Mouse (Mus musculus): ENCODE data around the gene Gm26920.
"Not testable (repeated sequence)": the region's sequence is repeated elsewhere in the genome, so short reads cannot be mapped to it uniquely, and the experiment has no call there.

The Gm26920 gene

GRCm38 (mm10) chr7:30090092-30090969, at the start of gene Gm26920, which contains the start of gene Zfp566:
Gene Gm26920 (minus strand): TSS chr7:30090410.
Gene Zfp566 (minus strand): TSS chr7:30090527.
- peak; percentile 99 for DNase-seq (ENCODE audit: low read depth, low spot score)

- no peak for DNase-seq (ENCODE audit: low read depth, low spot score)
These were observed 46.6 kb upstream of the Gm26920 start for GRCm38 (mm10) chr7:30136826-30137225.

- no peak for DNase-seq (ENCODE audit: low read depth, low spot score)
These were observed 42.2 kb upstream of the Gm26920 start for GRCm38 (mm10) chr7:30132396-30132795.

- no peak for DNase-seq (ENCODE audit: low read depth, low spot score)
These were observed 39.7 kb upstream of the Gm26920 start for GRCm38 (mm10) chr7:30129900-30130299.

- no peak for DNase-seq (ENCODE audit: low read depth, low spot score)
These were observed 31.9 kb upstream of the Gm26920 start for GRCm38 (mm10) chr7:30122188-30122530.

GRCm38 (mm10) chr7:30121308-30122187, 31.3 kb upstream of the Gm26920 start, which contains the start of gene Zfp382:
Gene Zfp382 (plus strand): TSS chr7:30121942.
- DNase-seq (ENCODE audit: low read depth, low spot score): peak; percentile 91

- DNase-seq (ENCODE audit: low read depth, low spot score): not testable (repeated sequence)
These were observed 27.7 kb upstream of the Gm26920 start for GRCm38 (mm10) chr7:30117935-30118334.

GRCm38 (mm10) chr7:30116076-30116475, 25.9 kb upstream of the Gm26920 start:
- no peak for DNase-seq (ENCODE audit: low read depth, low spot score)

- peak; percentile 90 for DNase-seq (ENCODE audit: low read depth, low spot score)
These were observed 9.1 kb upstream of the Gm26920 start for GRCm38 (mm10) chr7:30099297-30099696.

- peak; percentile 27 for DNase-seq (ENCODE audit: low read depth, low spot score)
These were observed 5.4 kb upstream of the Gm26920 start for GRCm38 (mm10) chr7:30095551-30096125.

- DNase-seq (ENCODE audit: low read depth, low spot score): peak; percentile 91
These were observed 4.6 kb upstream of the Gm26920 start, which contains the start of gene Zfp260 for GRCm38 (mm10) chr7:30094646-30095429. Gene Zfp260 (plus strand): TSS chr7:30094777.

GRCm38 (mm10) chr7:30093918-30094415, 3.8 kb upstream of the Gm26920 start:
- no peak for DNase-seq (ENCODE audit: low read depth, low spot score)

- DNase-seq (ENCODE audit: low read depth, low spot score): peak; percentile 36
These were observed 2.5 kb upstream of the Gm26920 start for GRCm38 (mm10) chr7:30092666-30093065.

- peak; percentile 77 for DNase-seq (ENCODE audit: low read depth, low spot score)
These were observed 868 bp upstream of the Gm26920 start for GRCm38 (mm10) chr7:30090970-30091585.

GRCm38 (mm10) chr7:30089405-30089804, 805 bp downstream of the Gm26920 start:
- no peak for DNase-seq (ENCODE audit: low read depth, low spot score)

GRCm38 (mm10) chr7:30086524-30086923, 3.7 kb downstream of the Gm26920 start:
- DNase-seq (ENCODE audit: low read depth, low spot score): no peak

- DNase-seq (ENCODE audit: low read depth, low spot score): peak; percentile 89
These were observed 17.8 kb downstream of the Gm26920 start, which contains the start of gene Zfp82 for GRCm38 (mm10) chr7:30072146-30073028. Gene Zfp82 (minus strand): TSS chr7:30072900.

GRCm38 (mm10) chr7:30064622-30065021, 25.6 kb downstream of the Gm26920 start:
- no peak for DNase-seq (ENCODE audit: low read depth, low spot score)

- DNase-seq (ENCODE audit: low read depth, low spot score): no peak
These were observed 27.7 kb downstream of the Gm26920 start for GRCm38 (mm10) chr7:30062478-30062877.
